Mouse (Mus musculus) subcutaneous adipose tissue, adult 2 months (tissue): Measurements from ENCODE around the gene Saal1. TPM values are rescaled to one million over a fixed set of nuclear protein-coding genes. Genes with fewer than 3 reads are reported as not detected.

Source experiments
- polyA plus RNA-seq: library from polyadenylated mRNA; depleted of rRNA; stranded (reverse); fragments of >200 nt; gene quantifications from 2 replicates; pipeline ENCODE4 v1.2.3, GENCODE M21; 2012; ENCODE audit warnings: low replicate concordance; rRNA removed

The Saal1 gene
- 5.0 and 12.3 TPM in 2 replicates for polyA plus RNA-seq

DNA sequence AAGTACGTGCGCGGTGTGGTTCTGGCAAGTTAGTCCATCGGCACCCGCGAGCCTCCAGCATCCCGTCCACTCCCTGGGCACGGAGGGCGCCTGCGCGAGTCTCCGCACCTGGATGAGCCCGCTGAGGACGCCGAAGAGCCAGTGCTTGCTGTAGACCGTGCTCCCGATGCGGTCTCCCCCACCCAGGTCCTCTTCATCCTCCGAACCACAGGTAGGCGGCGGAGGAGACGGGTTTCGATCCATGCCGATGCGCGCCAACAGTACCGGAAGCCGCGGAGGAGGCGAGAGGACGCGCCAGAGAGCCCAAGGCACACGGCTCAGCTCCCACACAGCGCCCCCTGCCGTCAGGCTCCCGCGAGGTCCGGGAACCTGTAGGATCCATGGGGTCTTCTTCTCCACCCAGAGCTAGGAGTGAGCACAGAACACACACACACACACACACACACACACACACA is at the start of gene Saal1:
Gene Saal1 (minus strand): TSS at position 291 of the 455 bp plus-strand sequence.

DNA sequence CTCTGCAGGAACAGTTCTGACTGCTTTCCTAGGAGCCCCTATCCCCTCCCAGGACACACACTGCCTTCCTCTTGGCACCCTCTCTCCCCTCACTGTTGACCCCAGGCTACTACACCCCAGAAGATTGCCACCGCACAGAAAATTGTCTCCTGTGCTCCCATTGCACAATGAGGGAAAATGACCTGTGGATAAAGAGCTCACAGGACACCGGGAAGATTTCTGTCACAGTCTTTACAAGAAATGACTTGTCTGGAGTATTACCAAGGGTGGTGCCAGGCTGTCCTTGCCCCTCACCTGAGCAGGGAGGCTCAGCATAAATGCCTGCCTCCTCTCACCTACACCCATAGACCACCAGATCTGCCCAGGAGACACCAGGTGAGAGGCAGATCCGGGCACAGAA is 41.0 kb upstream of the Saal1 start, which contains the start of gene Saa2:
Gene Saa2 (plus strand): TSS at position 301 of the 400 bp plus-strand sequence.

DNA sequence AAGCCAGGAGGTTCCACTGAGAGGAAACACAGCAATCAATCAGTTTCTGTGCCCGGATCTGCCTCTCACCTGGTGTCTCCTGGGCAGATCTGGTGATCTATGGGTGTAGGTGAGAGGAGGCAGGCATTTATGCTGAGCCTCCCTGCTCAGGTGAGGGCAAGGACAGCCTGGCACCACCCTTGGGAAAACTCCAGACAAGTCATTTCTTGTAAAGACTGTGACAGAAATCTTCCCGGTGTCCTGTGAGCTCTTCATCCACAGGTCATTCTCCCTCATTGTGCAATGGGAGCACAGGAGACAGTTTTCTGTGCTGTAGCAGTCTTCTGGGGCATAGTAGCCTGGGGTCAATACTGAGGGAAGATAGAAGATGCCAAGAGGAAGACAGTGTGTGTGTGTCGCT is 32.4 kb upstream of the Saal1 start, which contains the start of gene Saa1:
Gene Saa1 (minus strand): TSS at position 101 of the 400 bp plus-strand sequence.

DNA sequence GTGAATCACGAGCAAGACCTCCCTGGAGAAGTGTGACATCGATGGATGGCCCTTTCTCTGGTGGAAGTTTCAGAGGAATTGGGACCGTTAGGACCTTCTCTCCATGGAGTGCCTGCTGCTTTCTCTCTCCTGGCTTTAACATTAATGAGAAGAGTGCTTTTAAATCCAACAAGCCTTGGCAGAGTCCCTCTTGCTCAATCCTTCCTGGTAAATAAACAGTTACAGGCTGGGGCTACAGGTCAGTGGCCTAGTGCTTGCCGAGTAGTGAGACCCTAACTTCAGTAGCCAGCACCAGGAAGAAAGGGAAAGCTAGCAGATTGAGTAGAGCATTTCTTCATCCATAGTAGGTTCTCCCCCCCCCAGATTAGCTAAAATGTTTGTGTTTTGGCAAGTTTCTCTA is 22.0 kb upstream of the Saal1 start, which contains the start of gene Saa4:
Gene Saa4 (minus strand): TSS at position 146 of the 400 bp plus-strand sequence.

DNA sequence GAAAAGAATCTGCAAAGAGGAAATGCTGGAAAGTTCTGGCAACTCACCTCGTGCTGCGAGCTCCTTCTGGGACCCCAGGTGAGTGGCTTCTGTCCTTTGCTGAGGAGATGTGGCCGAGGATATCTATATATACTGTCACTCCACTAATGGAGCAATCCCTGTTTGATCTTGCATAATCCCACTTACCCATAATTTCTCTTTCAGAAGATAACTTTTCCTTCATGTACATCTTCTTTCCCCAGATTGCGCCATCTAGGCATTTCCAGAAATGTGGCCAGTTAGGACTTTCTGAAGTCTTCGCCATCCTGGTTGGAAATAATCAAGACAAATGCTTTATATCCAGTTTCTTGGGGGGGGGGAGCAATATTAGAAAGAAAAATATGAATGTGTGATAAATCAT is 5.1 kb upstream of the Saal1 start, which contains the start of gene Saa3:
Gene Saa3 (minus strand): TSS at position 101 of the 400 bp plus-strand sequence.

DNA sequence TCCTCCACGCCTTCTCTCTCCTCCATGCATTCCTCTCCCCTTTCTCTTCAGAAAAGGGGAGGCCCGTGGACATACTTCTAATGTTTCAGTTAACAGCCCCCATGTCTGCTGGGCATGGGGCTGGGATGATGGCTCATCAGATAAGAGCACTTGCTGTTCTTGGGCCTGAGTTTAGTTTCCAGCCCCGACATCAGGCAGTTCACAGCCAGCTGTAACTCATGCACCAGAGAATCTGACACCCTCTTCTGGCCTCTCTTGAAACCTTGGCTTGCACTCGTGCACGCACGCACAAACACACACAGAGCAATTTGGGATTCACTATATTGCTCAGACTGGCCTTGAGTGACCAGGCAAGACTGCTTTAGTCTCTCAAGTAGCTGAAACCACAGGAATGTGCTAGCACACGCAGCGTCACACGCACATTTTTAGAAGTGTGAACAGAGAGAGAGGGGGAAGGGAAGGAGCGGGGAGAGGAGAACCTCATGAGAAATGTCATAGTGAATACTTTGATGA is 38.3 kb downstream of the Saal1 start, which contains the start of gene Tph1:
Gene Tph1 (minus strand): TSS at position 378 of the 513 bp plus-strand sequence.

DNA sequence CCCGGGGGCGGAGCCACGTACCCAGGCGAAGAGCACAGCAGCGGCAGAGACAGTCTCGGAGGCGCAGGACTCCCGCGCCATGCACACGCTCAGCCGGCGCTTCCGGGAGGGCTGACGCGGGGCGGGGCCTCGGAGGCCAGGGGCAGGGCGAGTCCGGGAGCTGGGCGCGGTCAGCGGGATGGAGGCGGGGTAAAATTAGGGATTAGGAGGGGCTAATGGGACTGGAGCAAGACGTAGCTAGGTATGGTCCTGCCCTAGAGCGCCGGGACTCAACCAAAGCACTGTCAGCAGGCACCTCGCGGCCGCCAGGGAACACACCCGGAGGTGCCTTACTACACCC is 70.8 kb downstream of the Saal1 start, which contains the start of gene Sergef:
Gene Sergef (minus strand): TSS at position 116 of the 340 bp plus-strand sequence.

Other genes starting within 250 kb of the Saal1 start
- gene Sergef, start 70.9 kb downstream of the Saal1 start, polyA plus RNA-seq: 6.3 and 12.0 TPM in 2 replicates
- 0.31 TPM in 1 of 2 replicates, not detected in the other for gene Tph1, start 38.1 kb downstream of the Saal1 start, polyA plus RNA-seq
- 5.9 and 9.4 TPM in 2 replicates for gene Saa3, start 5.0 kb upstream of the Saal1 start, polyA plus RNA-seq
- gene Saa4, start 21.9 kb upstream of the Saal1 start, polyA plus RNA-seq: not detected in 2 replicates
- gene Saa1, start 32.3 kb upstream of the Saal1 start, polyA plus RNA-seq: 0.30 TPM in 1 of 2 replicates, not detected in the other
- gene Saa2, start 41.1 kb upstream of the Saal1 start, polyA plus RNA-seq: not detected in 2 replicates
- 21.1 and 23.9 TPM in 2 replicates for gene Hps5, start 85.4 kb upstream of the Saal1 start, polyA plus RNA-seq
- 10.5 and 11.9 TPM in 2 replicates for gene Gtf2h1, start 85.4 kb upstream of the Saal1 start, polyA plus RNA-seq
- gene Ldha, start 130.8 kb upstream of the Saal1 start, polyA plus RNA-seq: 992 and 1,501 TPM in 2 replicates
- not detected in 2 replicates for gene Ldhc, start 150.5 kb upstream of the Saal1 start, polyA plus RNA-seq
- 84.0 and 109 TPM in 2 replicates for gene Tsg101, start 209.3 kb upstream of the Saal1 start, polyA plus RNA-seq
- gene Uevld, start 247.8 kb upstream of the Saal1 start, polyA plus RNA-seq: 6.0 TPM in 2 replicates